Mouse (Mus musculus): ENCODE data around the gene Tra2a.

The Tra2a gene

GRCm38 (mm10) chr6:49241562-49241961, 22.3 kb downstream of the Tra2a start:
- in situ Hi-C loops (cut with MboI, MseI) = no loop called here

GRCm38 (mm10) chr6:49236331-49236730, 27.5 kb downstream of the Tra2a start:
- in situ Hi-C loops (cut with MboI, MseI) = loop anchor here in 1 of 2 experiments (5.0 kb wide), 1 partner anchor 194 kb away; no protein-coding TSS in a partner anchor

- in situ Hi-C loops (cut with MboI, MseI) = loop anchor here in 1 of 2 experiments (5.0 kb wide), 1 partner anchor 176 kb away; no protein-coding TSS in a partner anchor
Measured at GRCm38 (mm10) chr6:49233356-49233755, 30.5 kb downstream of the Tra2a start.

GRCm38 (mm10) chr6:49228126-49228679, 35.6 kb downstream of the Tra2a start:
- in situ Hi-C loops (cut with MboI, MseI) = no loop called here

- in situ Hi-C loops (cut with MboI, MseI) = no loop called here
Measured at GRCm38 (mm10) chr6:49227184-49227735, 36.6 kb downstream of the Tra2a start.

GRCm38 (mm10) chr6:49225728-49226123, 38.1 kb downstream of the Tra2a start:
- in situ Hi-C loops (cut with MboI, MseI) = no loop called here

GRCm38 (mm10) chr6:49224923-49225727, 38.7 kb downstream of the Tra2a start:
- in situ Hi-C loops (cut with MboI, MseI) = loop anchor here (25.0 kb wide), 2 partner anchors 1463 to 1563 kb away; no protein-coding TSS in a partner anchor

GRCm38 (mm10) chr6:49221906-49222305, 41.9 kb downstream of the Tra2a start:
- in situ Hi-C loops (cut with MboI, MseI) = loop anchor here (25.0 kb wide), 2 partner anchors 1460 to 1560 kb away; no protein-coding TSS in a partner anchor

GRCm38 (mm10) chr6:49219920-49220604, 43.8 kb downstream of the Tra2a start:
- in situ Hi-C loops (cut with MboI, MseI) = loop anchor here (25.0 kb wide), 2 partner anchors 1458 to 1558 kb away; no protein-coding TSS in a partner anchor

- in situ Hi-C loops (cut with MboI, MseI) = loop anchor here (25.0 kb wide), 2 partner anchors 1457 to 1557 kb away; no protein-coding TSS in a partner anchor
Measured at GRCm38 (mm10) chr6:49219001-49219560, 44.8 kb downstream of the Tra2a start.

- in situ Hi-C loops (cut with MboI, MseI) = loop anchor here (25.0 kb wide), 2 partner anchors 1456 to 1556 kb away; no protein-coding TSS in a partner anchor
Measured at GRCm38 (mm10) chr6:49218275-49218802, 45.5 kb downstream of the Tra2a start.

- in situ Hi-C loops (cut with MboI, MseI) = loop anchor here (25.0 kb wide), 2 partner anchors 1455 to 1555 kb away; no protein-coding TSS in a partner anchor
Measured at GRCm38 (mm10) chr6:49217581-49218274, 46.1 kb downstream of the Tra2a start.

- in situ Hi-C loops (cut with MboI, MseI) = loop anchor here (25.0 kb wide), 2 partner anchors 1455 to 1555 kb away; no protein-coding TSS in a partner anchor
Measured at GRCm38 (mm10) chr6:49216811-49217542, 46.9 kb downstream of the Tra2a start.

GRCm38 (mm10) chr6:49215748-49216585, 47.9 kb downstream of the Tra2a start:
- in situ Hi-C loops (cut with MboI, MseI) = loop anchor here (25.0 kb wide), 2 partner anchors 1454 to 1554 kb away; no protein-coding TSS in a partner anchor

- in situ Hi-C loops (cut with MboI, MseI) = loop anchor here (25.0 kb wide), 2 partner anchors 1453 to 1553 kb away; no protein-coding TSS in a partner anchor
Measured at GRCm38 (mm10) chr6:49214928-49215747, 48.7 kb downstream of the Tra2a start, which contains the start of gene Igf2bp3. Igf2bp3 (minus strand) TSS chr6:49214957.

- in situ Hi-C loops (cut with MboI, MseI) = loop anchor here (25.0 kb wide), 2 partner anchors 1452 to 1552 kb away; no protein-coding TSS in a partner anchor
Measured at GRCm38 (mm10) chr6:49214086-49214927, 49.5 kb downstream of the Tra2a start.

Measured in T-helper 17 cell (primary cell).